Mouse (Mus musculus) lung, embryonic 14.5 days (tissue): ENCODE data around the gene Rgsl1. TPM values are rescaled to one million over a fixed set of nuclear protein-coding genes. Genes with fewer than 3 reads are reported as not detected.
A peak's percentile ranks its signal among the peaks of the same experiment; 100 is the strongest.

Source experiments
- ATAC-seq: fragments of 200-750 bp; cut with Nextera tagmentation; 2 replicates; pipeline ENCODE4 v1.8.0; 2017; ENCODE audit warnings: mild to moderate bottlenecking, moderate TSS enrichment, moderate library complexity; ENCODE audit not compliant: insufficient read depth
- DNase-seq: peaks from one replicate; pipeline ENCODE4 v3.0.0-alpha.2; 2015
- H3K27ac ChIP-seq: fragments of 300-500 bp; sonication (generic); 2 replicates; pipeline ENCODE4 v1.5.1; 2014; ENCODE audit warnings: low read depth, mild to moderate bottlenecking, moderate library complexity
- H3K27me3 ChIP-seq: fragments of 300-500 bp; sonication (generic); 2 replicates; pipeline ENCODE4 v1.6.1; 2014; ENCODE audit warnings: low read length, control low read depth; ENCODE audit not compliant: insufficient read depth
- H3K36me3 ChIP-seq: fragments of 300-500 bp; sonication (generic); 2 replicates; pipeline ENCODE4 v1.6.1; 2014; ENCODE audit warnings: control low read depth; ENCODE audit not compliant: insufficient read depth
- H3K4me1 ChIP-seq: fragments of 300-500 bp; sonication (generic); 2 replicates; pipeline ENCODE4 v1.6.1; 2014; ENCODE audit warnings: antibody characterized with exemption, control low read depth; ENCODE audit not compliant: insufficient read depth
- H3K4me2 ChIP-seq: fragments of 300-500 bp; sonication (generic); 2 replicates; pipeline ENCODE4 v1.6.1; 2014; ENCODE audit warnings: mild to moderate bottlenecking
- H3K4me3 ChIP-seq: fragments of 300-500 bp; sonication (generic); 2 replicates; pipeline ENCODE4 v1.5.1; 2014; ENCODE audit warnings: low read depth, low read length
- H3K9ac ChIP-seq: fragments of 300-500 bp; sonication (generic); 2 replicates; pipeline ENCODE4 v1.6.1; 2014
- H3K9me3 ChIP-seq: fragments of 300-500 bp; sonication (generic); 2 replicates; pipeline ENCODE4 v1.6.1; 2016; ENCODE audit warnings: low read depth, low read length, control low read depth
- CTCF ChIP-seq: IDR thresholded peaks from 2 replicates; pipeline ENCODE4 v1.5.1; 2016; ENCODE audit warnings: antibody characterized with exemption, low read depth
- WGBS: fragments of 180-500 bp; shearing (Covaris S2); extraction: QIAGEN DNeasy Blood & Tissue Kit; methylation state at CpG from one replicate; pipeline ENCODE4 v1.1.7; 2014; 5-methylcytosine and 5-hydroxymethylcytosine counted together
- polyA plus RNA-seq: library from polyadenylated mRNA; unstranded; fragments of >200 nt; fragmentation: Nextera tagmentation; extraction: Ambion mirVana; gene quantifications from 2 replicates; pipeline ENCODE4 v1.2.1, GENCODE M21; 2014

The Rgsl1 gene
- polyA plus RNA-seq, 1 experiment from 2014 or later, result not detected

DNA sequence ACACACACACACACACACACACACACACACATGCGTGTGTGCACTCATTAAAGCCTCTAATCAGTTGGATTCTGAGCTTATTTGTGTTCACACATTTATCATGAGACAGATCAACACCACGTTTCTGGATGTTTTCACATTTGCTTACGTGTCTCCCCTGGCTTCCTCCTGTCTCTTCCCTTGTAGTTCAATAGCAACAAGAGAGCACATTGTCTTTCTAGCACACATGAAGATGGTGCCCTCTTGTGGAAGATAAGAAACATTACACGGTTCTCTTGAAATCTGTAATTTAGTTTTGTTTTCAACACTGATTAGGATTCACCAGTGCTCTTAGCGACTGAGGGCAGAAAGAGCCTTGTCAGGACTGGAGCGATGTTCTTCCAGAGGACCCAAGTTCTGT, 2.9 kb upstream of the Rgsl1 start:
- Histone ChIP-seq H3K4me1 (no peaks in the 10 kb centered on the region), H3K9ac (no peak overlapping the region), H3K4me2 (no peak overlapping the region), H3K36me3 (no peaks in the 10 kb centered on the region), H3K9me3 (no peaks in the 10 kb centered on the region), H3K27ac (no peak overlapping the region), H3K4me3 (no peak overlapping the region), H3K27me3 (no peaks in the 10 kb centered on the region)
- DNase-seq (peak; percentile 81), ATAC-seq (0 out of 2 replicates have a peak, but pooled peaks have one; percentile 21)
- WGBS, result 20% methylated on average over 6 of the region's 6 CpGs
- peak; percentile 75 for TF ChIP-seq CTCF

GRCm38 (mm10) chr1:153846420-153846819, 2.5 kb upstream of the Rgsl1 start:
- Histone ChIP-seq H3K27me3 (no peaks in the 10 kb centered on the region), H3K4me1 (no peaks in the 10 kb centered on the region), H3K9me3 (no peaks in the 10 kb centered on the region), H3K4me3 (no peak overlapping the region), H3K36me3 (no peaks in the 10 kb centered on the region), H3K27ac (no peak overlapping the region), H3K9ac (no peak overlapping the region), H3K4me2 (no peak overlapping the region)
- no peak for DNase-seq
- ATAC-seq, result no peak
- no peak for TF ChIP-seq CTCF
- 88% methylated on average over 7 of the region's 7 CpGs for WGBS

DNA sequence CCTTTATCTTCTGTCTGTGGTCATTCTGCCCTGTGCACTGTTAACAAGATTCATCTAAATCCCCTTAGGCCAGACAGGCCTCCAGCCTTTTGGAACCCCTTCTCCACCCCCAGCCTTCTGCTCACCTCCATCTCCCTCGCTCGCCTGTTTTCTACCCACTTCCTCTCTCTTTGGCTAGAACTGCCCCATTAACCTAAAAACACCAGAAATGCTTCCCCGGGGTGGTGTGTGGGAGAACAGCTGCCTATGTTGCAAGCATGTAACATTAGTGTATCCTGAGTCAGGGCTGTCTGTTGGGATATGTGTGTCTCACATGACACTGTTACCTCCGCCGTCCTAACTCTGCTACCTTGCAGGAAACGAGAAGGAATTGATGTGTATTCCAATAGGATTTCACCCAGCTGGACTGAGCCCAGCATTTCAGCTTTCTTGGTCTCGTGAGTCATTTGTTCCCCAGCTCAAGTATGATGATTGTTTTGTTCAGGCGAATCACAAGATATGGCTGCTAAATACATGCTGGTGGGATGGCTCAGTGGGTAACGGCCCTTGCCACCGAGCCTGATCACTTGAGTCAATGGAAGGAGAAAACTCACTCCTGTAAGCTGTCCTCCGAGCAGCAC, 1.7 kb downstream of the Rgsl1 start:
- Histone ChIP-seq H3K9ac (no peak overlapping the region), H3K27me3 (no peaks in the 10 kb centered on the region), H3K4me1 (no peaks in the 10 kb centered on the region), H3K27ac (no peak overlapping the region), H3K36me3 (no peaks in the 10 kb centered on the region), H3K4me3 (no peak overlapping the region), H3K4me2 (no peak overlapping the region), H3K9me3 (no peaks in the 10 kb centered on the region)
- no peak for TF ChIP-seq CTCF
- DNase-seq, result no peak
- ATAC-seq, result no peak
- WGBS, result 86% methylated on average over 11 of the region's 11 CpGs

GRCm38 (mm10) chr1:153836036-153836435, 7.9 kb downstream of the Rgsl1 start:
- H3K9ac ChIP-seq, result no peak overlapping the region
- no peaks in the 10 kb centered on the region for H3K4me1 ChIP-seq
- no peak overlapping the region for H3K27ac ChIP-seq
- ATAC-seq (no peak), DNase-seq (no peak)
- no peaks in the 10 kb centered on the region for H3K27me3 ChIP-seq
- no peak for TF ChIP-seq CTCF
- H3K9me3 ChIP-seq, result no peaks in the 10 kb centered on the region
- H3K4me3 ChIP-seq, result no peak overlapping the region
- H3K4me2 ChIP-seq, result no peak overlapping the region
- H3K36me3 ChIP-seq, result no peaks in the 10 kb centered on the region
- 71% methylated on average over 4 of the region's 4 CpGs for WGBS

DNA sequence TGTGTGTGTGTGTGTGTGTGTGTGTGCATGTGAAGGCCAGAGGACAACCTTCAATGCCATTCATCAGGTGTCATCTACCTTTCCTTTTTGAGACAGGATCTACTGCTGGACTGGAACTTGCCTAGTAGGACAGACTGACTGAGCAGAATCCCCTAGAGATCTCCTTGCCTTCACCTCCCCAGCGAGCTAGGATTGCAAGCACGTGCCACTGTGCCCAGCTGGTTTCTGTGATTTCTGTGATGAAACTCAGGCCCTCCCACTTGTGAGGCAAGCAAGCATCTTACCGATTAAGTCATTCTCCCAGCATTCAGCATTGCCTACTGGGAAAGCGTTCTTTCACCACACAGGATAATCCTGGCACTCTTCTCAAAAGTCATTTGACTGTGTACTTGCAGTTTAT, 13.2 kb downstream of the Rgsl1 start:
- no peak for ATAC-seq
- Histone ChIP-seq H3K4me1 (no peaks in the 10 kb centered on the region), H3K27ac (no peak overlapping the region), H3K27me3 (no peaks in the 10 kb centered on the region), H3K4me2 (no peak overlapping the region), H3K9me3 (no peaks in the 10 kb centered on the region), H3K4me3 (no peak overlapping the region), H3K36me3 (no peaks in the 10 kb centered on the region), H3K9ac (no peak overlapping the region)
- WGBS, result 73% methylated on average over 4 of the region's 4 CpGs
- no peak for TF ChIP-seq CTCF
- DNase-seq, result no peak

DNA sequence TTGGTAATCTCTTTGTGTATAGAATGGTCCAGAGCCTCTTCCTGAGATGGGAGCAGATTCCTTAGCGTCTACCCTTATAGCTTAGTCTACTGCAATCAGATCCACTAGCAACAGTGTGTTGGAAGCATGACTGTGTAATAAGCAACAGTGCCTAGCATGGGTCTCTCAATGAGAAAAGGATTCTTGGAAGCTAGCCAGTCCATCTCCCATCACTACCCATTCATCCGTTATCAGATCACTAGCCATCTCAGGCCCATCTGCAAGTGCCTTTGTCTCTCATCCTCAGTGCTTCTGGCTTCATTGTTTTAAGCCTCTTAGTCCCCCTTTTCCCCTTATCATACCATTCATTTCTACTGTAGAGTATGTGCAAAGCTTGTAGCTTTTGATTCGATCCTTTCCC, 23.7 kb downstream of the Rgsl1 start:
- Histone ChIP-seq H3K4me2 (no peak overlapping the region), H3K36me3 (no peaks in the 10 kb centered on the region), H3K27me3 (no peaks in the 10 kb centered on the region), H3K4me3 (no peak overlapping the region), H3K27ac (no peak overlapping the region), H3K9me3 (no peaks in the 10 kb centered on the region), H3K9ac (no peak overlapping the region), H3K4me1 (no peaks in the 10 kb centered on the region)
- no peak for DNase-seq
- WGBS, result 80% methylated on average over 3 of the region's 3 CpGs
- ATAC-seq, result no peak
- no peak for TF ChIP-seq CTCF

DNA sequence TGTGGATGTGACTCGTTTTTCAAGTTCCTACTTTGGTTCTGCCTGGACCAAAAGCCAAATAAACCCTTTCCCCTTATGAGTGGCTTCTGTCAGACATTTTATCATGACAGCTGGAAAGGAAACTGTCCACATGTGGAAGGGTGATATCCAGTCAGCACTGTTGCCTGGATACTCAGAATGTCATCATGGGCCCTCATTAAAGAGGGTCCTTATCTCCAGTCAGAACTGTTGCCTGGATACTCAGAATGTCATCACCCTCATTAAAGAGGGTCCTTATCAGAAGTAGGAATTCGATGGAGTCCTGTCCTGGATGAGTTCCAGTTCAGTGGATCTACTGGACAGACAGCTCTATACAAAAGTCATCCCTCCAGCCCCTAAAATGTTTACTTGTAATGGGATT, 29.7 kb downstream of the Rgsl1 start:
- Histone ChIP-seq H3K4me2 (no peak overlapping the region), H3K4me1 (no peaks in the 10 kb centered on the region), H3K9me3 (no peaks in the 10 kb centered on the region), H3K4me3 (no peak overlapping the region), H3K36me3 (no peaks in the 10 kb centered on the region), H3K27me3 (no peaks in the 10 kb centered on the region), H3K27ac (no peak overlapping the region), H3K9ac (no peak overlapping the region)
- WGBS, result 9% methylated on average over 2 of the region's 2 CpGs
- ATAC-seq (peak; percentile 38; the same call in 1 of the 2 replicates), DNase-seq (peak; percentile 2)
- no peak for TF ChIP-seq CTCF
